Mouse (Mus musculus): ENCODE data around the gene Sfxn5. TPM values are rescaled to one million over a fixed set of nuclear protein-coding genes. Genes with fewer than 3 reads are reported as not detected.

The Sfxn5 gene
- polyA plus RNA-seq, 1 experiment from 2014 or later: 6.7 TPM

DNA sequence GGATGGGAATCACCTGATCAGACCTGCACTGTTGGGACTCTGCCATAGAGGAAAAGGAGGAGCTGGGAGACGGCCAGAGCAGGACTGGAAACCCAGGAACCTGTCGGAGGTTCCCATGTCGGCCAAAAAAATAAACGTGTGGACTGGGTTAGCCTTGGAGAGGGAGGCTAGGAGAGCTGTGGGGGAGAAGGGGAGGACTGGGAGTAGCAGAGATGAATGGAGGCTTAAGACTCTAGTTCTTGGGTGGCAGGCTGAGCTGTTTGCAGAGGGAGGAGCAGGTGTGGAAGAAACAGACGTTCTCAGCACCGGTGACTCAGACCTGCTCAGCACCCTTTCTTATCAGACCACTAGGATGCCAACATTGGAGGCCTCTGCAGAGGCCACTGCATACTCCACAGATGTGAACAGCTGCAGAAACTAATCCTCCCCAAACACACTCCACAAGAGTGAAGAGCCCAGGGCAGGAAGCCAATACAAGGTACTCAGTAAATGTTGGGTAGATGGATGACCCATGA lies 1.9 kb downstream of the Sfxn5 start:
- Histone ChIP-seq H3K9me3 (no peaks in the 10 kb centered on the region), H3K27ac (no peak overlapping the region), H3K36me3 (no peaks in the 10 kb centered on the region), H3K4me3 (replicated peaks) (no peak overlapping the region), H3K4me1 (replicated peaks) (peaks cover 16% of the 10 kb centered on the region), H3K4me2 (replicated peaks) (peak overlapping the region; percentile 96), H3K9ac (no peak overlapping the region), H3K27me3 (replicated peaks) (no peaks in the 10 kb centered on the region)
- 23% methylated on average over 6 of the region's 6 CpGs for WGBS
- no peak; the same call in 1 of the 2 replicates for ATAC-seq

DNA sequence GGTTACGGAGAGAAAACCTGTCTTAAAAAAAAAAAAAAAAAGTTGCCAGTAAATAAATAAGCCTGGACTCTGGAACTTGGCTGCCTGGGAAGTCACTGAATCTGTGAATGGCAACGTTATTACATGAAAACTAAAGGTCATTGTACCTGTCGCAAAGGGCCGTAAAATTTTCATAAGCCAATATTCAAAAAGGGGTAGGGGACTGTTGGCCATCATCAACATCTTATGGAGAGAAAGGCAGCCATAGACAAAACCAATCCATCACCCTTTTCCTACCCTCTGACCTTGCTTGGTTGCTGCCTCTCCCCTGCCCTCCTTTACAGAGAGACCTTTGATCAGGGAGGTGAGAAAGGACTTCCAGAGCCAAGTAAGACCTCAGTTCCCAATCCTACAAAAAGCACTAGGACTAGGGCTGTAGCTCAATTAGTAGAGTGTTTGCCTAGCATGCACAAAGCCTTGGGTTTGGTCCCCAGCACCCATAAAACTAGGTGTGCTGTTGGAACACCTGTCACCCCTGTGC lies 3.5 kb downstream of the Sfxn5 start:
- 80% methylated on average over 4 of the region's 4 CpGs for WGBS
- Histone ChIP-seq H3K9ac (no peak overlapping the region), H3K4me1 (replicated peaks) (peaks cover 16% of the 10 kb centered on the region), H3K9me3 (no peaks in the 10 kb centered on the region), H3K27ac (no peak overlapping the region), H3K27me3 (replicated peaks) (no peaks in the 10 kb centered on the region), H3K4me3 (replicated peaks) (no peak overlapping the region), H3K36me3 (no peaks in the 10 kb centered on the region), H3K4me2 (replicated peaks) (no peak overlapping the region)
- no peak for ATAC-seq

DNA sequence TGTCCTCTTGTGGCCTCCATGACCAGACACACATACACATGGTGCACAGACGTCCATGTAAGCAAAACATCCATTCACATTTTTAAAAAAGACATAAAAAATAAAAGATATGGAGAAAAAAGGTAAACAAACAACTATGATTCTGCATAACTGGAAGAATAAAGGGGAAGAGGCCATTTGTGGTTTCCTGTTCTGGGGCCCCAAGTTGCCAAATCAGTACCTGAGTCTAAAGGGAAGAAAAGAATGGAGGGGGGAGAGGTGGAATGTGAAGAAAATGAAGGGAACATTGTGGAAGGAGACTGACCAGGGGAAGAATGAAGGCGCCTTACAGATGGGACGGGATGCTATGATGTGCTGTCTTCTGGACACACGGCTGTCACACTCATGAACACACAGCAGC lies 6.7 kb downstream of the Sfxn5 start:
- WGBS: 80% methylated on average over 4 of the region's 4 CpGs
- Histone ChIP-seq H3K4me1 (replicated peaks) (peaks cover 7% of the 10 kb centered on the region), H3K4me3 (replicated peaks) (no peak overlapping the region), H3K9ac (no peak overlapping the region), H3K4me2 (replicated peaks) (no peak overlapping the region), H3K27ac (no peak overlapping the region), H3K36me3 (no peaks in the 10 kb centered on the region), H3K27me3 (replicated peaks) (no peaks in the 10 kb centered on the region), H3K9me3 (no peaks in the 10 kb centered on the region)
- no peak for ATAC-seq

DNA sequence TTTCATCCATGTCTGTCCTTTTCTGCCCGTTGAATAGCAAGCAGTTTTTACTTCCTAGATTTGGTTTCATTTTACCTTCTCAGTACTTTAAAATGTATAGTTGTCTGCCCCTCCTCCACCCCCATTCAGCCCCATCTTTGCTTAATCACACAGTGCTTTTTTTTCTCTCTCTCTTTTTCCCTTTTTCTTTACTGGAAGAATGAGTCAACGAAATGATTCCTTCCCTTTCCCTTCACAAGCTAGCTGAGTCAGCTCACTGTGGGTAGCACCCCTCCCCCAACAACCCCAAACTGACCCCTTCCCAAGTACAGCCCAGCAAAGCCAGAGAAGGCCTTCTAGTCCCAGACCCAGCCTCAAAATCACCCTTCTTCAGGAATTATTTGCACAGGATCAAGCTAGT lies 8.1 kb downstream of the Sfxn5 start:
- Histone ChIP-seq H3K27me3 (replicated peaks) (no peaks in the 10 kb centered on the region), H3K9ac (no peak overlapping the region), H3K9me3 (no peaks in the 10 kb centered on the region), H3K36me3 (no peaks in the 10 kb centered on the region), H3K27ac (no peak overlapping the region), H3K4me3 (replicated peaks) (no peak overlapping the region), H3K4me2 (replicated peaks) (no peak overlapping the region), H3K4me1 (replicated peaks) (no peaks in the 10 kb centered on the region)
- ATAC-seq: no peak
- 30% methylated on average over 2 of the region's 2 CpGs for WGBS

DNA sequence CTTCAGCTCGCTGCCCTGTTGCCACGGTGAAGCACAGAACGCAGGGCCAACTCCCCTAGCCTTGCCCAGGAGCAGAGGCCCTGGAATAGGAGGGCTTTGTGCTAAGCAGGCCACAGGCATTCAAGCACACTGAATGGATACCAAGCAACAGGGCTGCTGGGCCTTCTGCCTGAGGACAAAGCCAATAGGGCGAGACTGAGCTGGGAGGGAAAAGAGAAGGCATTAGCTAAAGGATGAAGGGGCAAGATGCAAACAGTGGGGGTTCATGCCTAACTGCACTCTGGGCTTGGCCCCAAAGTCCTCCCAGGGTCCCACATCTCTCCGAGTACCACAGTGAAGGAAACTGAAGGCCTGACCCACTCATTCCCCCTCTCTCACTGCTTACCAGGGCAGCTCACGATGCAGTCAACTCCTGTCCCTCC lies 12.8 kb downstream of the Sfxn5 start:
- no peaks in the 10 kb centered on the region for H3K27me3 ChIP-seq (replicated peaks)
- H3K27ac ChIP-seq: no peak overlapping the region
- no peak overlapping the region for H3K4me2 ChIP-seq (replicated peaks)
- WGBS: 78% methylated on average over 6 of the region's 6 CpGs
- H3K9ac ChIP-seq: no peak overlapping the region
- no peak overlapping the region for H3K4me3 ChIP-seq (replicated peaks)
- no peak for ATAC-seq
- H3K9me3 ChIP-seq: no peaks in the 10 kb centered on the region
- no peaks in the 10 kb centered on the region for H3K36me3 ChIP-seq
- H3K4me1 ChIP-seq (replicated peaks): no peaks in the 10 kb centered on the region

DNA sequence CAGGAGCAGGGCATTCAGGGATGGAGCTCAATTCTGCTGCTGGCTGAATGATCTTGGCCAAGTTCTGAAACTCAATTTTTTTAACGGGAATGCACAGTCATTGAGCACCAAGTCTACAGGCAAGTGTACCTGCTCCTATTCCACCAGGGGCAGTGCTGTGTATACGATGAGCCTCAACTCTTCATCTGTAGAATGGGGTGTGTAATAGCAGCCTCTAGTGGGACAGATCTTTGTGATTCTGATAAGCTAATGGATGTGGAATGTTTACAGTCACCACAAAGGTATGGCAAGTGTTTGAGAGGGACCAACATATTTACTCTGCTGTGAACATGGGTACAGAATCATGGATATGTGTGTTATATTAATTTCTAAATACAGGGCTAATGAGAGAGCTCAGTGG lies 17.0 kb downstream of the Sfxn5 start:
- no peak for ATAC-seq
- H3K36me3 ChIP-seq: no peaks in the 10 kb centered on the region
- 96% methylated on average over 2 of the region's 2 CpGs for WGBS

DNA sequence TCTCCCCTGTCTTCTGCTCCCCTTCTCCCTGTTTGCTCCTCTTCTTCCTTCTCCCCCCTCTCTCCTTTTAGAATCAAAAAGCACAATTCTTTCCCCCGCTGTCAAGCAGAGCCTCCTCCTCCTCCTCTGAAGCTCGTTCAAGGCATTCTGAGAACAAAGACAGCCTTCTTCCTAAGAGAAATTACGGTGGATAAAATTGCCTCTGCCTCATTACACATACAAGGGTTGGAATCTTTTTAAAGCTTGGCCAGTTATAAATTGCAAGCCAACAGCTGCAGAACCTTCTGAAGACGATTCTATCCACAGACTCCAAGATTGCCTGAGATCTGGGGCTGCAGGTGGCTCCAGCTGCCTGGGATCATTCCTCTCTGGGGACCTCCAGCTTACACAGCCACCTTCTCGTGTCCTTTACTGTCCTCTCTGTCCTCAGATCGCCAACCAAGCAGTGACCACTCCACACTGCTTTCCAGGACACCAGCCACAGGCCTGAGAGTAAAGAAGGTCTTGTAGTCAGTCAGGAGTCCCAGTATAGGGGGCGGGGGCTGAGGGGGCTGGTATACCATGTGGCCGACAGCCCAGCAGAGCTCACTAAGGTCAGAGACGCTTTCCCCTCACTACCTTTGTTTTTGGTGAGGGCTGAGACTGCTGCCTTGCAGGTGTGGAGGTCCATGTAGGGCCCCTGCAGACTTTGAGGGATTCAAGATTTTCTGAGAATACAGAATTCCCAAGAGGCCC lies 19.0 kb downstream of the Sfxn5 start:
- WGBS: 50% methylated on average over 9 of the region's 9 CpGs
- Histone ChIP-seq H3K4me1 (replicated peaks) (no peaks in the 10 kb centered on the region), H3K27me3 (replicated peaks) (no peaks in the 10 kb centered on the region), H3K4me3 (replicated peaks) (no peak overlapping the region), H3K9ac (no peak overlapping the region), H3K9me3 (no peaks in the 10 kb centered on the region), H3K27ac (no peak overlapping the region), H3K36me3 (no peaks in the 10 kb centered on the region), H3K4me2 (replicated peaks) (no peak overlapping the region)
- ATAC-seq: no peak

More for the DNA sequence above, 17.0 kb downstream of the Sfxn5 start:
- Histone ChIP-seq H3K27me3 (replicated peaks) (no peaks in the 10 kb centered on the region), H3K9ac (no peak overlapping the region), H3K4me3 (replicated peaks) (no peak overlapping the region), H3K27ac (no peak overlapping the region), H3K4me2 (replicated peaks) (no peak overlapping the region), H3K4me1 (replicated peaks) (no peaks in the 10 kb centered on the region), H3K9me3 (no peaks in the 10 kb centered on the region)

DNA sequence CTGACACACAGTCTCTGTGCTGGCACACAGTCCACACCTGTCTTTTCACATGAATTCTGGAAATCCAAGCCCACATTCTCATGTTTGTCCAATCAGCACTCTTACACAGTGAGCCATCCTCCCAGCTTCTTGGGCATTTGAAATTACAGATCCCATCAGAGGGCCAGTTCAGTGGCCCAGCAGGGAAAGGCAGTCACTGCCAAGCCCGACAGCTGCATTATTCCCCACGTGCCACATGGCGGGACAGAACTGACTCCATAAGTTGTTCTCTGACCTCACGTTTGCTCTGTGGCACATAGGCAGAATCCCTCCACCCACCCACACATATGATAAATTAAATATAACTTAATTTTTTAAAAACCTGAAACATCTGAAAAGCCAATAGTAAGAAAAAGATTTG lies 25.3 kb downstream of the Sfxn5 start:
- no peak overlapping the region for H3K4me3 ChIP-seq (replicated peaks)
- H3K27ac ChIP-seq: no peak overlapping the region
- no peaks in the 10 kb centered on the region for H3K27me3 ChIP-seq (replicated peaks)
- H3K36me3 ChIP-seq: no peaks in the 10 kb centered on the region
- no peaks in the 10 kb centered on the region for H3K9me3 ChIP-seq
- no peaks in the 10 kb centered on the region for H3K4me1 ChIP-seq (replicated peaks)
- no peak for ATAC-seq
- WGBS: 74% methylated on average over 4 of the region's 4 CpGs
- H3K4me2 ChIP-seq (replicated peaks): no peak overlapping the region
- no peak overlapping the region for H3K9ac ChIP-seq

DNA sequence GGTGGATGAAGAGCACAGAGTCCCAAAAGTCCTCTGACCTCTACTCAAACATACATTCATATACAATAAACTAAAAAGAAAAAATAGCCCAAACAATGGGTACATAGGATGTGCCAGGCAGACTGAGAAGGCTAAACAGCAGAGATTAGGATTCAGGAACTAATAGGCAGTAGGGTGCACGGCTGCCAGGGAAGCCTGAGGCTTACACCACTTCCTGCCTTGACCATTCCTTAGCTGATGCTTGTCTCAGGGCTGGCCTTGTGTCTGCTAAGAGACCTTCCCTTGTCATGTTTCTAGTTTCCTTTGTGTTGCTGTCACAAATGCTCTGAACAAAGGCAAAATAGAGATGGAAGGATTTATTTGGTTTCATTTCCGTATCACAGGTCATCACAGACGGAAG lies 26.8 kb downstream of the Sfxn5 start:
- H3K4me2 ChIP-seq (replicated peaks): no peak overlapping the region
- no peak overlapping the region for H3K27ac ChIP-seq
- 83% methylated on average over 3 of the region's 3 CpGs for WGBS
- no peak overlapping the region for H3K9ac ChIP-seq
- H3K27me3 ChIP-seq (replicated peaks): no peaks in the 10 kb centered on the region
- no peak for ATAC-seq
- H3K36me3 ChIP-seq: no peaks in the 10 kb centered on the region
- no peaks in the 10 kb centered on the region for H3K9me3 ChIP-seq
- no peaks in the 10 kb centered on the region; the same call in 1 of the 2 replicates for H3K4me1 ChIP-seq (replicated peaks)
- H3K4me3 ChIP-seq (replicated peaks): no peak overlapping the region

DNA sequence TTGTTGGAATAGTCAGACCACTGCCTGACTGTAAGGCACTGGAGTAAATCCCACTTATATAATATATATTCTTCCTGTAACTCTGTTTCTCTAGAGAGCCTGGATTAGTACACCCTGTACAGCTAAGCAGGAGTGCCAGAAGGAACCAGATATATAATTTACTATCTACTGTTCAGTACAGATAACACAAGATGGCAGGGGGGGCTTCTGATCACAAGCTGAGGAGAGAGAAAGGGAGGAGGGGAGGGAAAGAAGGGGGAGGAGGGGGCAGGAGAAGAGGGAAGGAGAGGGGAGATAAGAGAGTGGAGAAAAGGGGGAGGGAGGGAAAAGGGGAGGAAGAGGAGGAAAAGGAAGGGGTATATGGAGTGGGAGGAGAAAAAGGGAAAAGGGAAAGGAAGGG lies 27.4 kb downstream of the Sfxn5 start:
- Histone ChIP-seq H3K4me2 (replicated peaks) (no peak overlapping the region), H3K27ac (no peak overlapping the region), H3K4me3 (replicated peaks) (no peak overlapping the region), H3K4me1 (replicated peaks) (no peaks in the 10 kb centered on the region; the same call in 1 of the 2 replicates), H3K36me3 (no peaks in the 10 kb centered on the region), H3K9ac (no peak overlapping the region), H3K9me3 (no peaks in the 10 kb centered on the region), H3K27me3 (replicated peaks) (no peaks in the 10 kb centered on the region)
- no peak for ATAC-seq

DNA sequence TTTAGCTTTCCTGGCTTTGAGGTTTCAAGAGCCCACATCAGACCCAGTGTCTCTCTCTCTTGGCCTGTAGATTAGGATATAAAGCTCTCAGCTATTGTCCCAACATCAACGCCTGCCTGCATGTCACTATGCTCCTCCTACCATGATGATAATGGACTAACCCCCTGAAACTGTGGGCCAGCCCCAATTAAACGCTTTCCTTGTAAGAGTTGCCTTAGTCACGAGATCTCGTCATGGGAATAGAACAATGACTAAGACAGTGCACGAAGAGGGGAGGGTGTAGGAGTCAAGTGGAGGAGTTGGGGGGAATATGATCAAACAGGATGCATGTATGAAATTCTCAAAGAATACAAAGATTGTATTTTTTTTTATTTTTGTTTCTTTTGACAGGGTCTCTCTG lies 28.3 kb downstream of the Sfxn5 start:
- no peak for ATAC-seq
- H3K27me3 ChIP-seq (replicated peaks): no peaks in the 10 kb centered on the region

DNA sequence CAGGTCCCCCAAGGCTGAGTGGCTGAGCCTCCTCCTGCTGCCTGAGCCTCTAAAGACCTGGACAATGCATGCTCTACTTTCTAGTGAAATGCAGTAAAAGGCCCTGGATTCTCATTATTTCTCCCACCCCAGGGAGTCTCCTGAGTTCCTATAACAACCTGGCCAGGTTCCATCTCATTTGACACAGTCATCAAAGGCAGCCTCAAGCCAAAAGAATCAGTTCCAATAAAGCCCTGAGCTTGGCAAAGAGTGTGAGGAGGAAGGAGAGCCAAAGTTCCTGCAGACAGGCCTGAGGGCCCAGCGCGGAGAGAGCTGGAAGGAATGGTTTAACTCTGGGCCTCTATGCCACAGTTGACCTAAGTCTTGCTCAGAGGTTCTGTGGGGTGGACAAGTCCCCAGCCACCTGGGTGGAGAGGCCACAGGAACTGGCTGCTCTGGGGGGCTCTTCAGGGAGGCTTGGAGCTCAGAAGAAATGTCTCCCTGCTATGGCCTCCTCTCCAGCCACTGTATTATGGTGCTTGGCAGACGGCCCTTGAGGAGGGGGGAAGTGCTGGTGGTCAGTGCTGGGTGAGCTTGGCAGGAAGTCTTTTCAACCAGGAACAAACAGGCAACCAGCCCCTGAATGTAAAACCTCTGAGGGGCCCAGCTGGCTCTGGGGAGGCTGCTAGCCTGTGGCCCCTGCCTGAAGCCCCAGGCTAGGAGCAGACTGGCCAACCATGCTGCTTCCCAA lies 30.7 kb downstream of the Sfxn5 start:
- no peaks in the 10 kb centered on the region for H3K36me3 ChIP-seq
- no peaks in the 10 kb centered on the region for H3K27me3 ChIP-seq (replicated peaks)
- no peak overlapping the region for H3K4me3 ChIP-seq (replicated peaks)
- WGBS: 61% methylated on average over 3 of the region's 3 CpGs
- ATAC-seq: no peak
- no peaks in the 10 kb centered on the region for H3K9me3 ChIP-seq
- no peaks in the 10 kb centered on the region; the same call in 1 of the 2 replicates for H3K4me1 ChIP-seq (replicated peaks)
- H3K27ac ChIP-seq: no peak overlapping the region
- H3K4me2 ChIP-seq (replicated peaks): no peak overlapping the region
- H3K9ac ChIP-seq: no peak overlapping the region

More for the DNA sequence above, 28.3 kb downstream of the Sfxn5 start:
- H3K36me3 ChIP-seq: no peaks in the 10 kb centered on the region
- H3K9me3 ChIP-seq: no peaks in the 10 kb centered on the region
- no peak overlapping the region for H3K9ac ChIP-seq
- no peak overlapping the region for H3K27ac ChIP-seq
- H3K4me1 ChIP-seq (replicated peaks): no peaks in the 10 kb centered on the region; the same call in 1 of the 2 replicates
- no peak overlapping the region for H3K4me3 ChIP-seq (replicated peaks)
- 78% methylated on average over 5 of the region's 5 CpGs for WGBS
- H3K4me2 ChIP-seq (replicated peaks): no peak overlapping the region
